Mouse (Mus musculus) cerebellum, postnatal 10 days (tissue): ENCODE data around the gene Cd3g.
"Not testable (repeated sequence)": the region's sequence is repeated elsewhere in the genome, so short reads cannot be mapped to it uniquely, and the experiment has no call there.

Experiments used
- DNase-seq, 2 experiments: peaks; one replicate each; pipeline ENCODE4 v3.0.0; 2021; ENCODE audit warnings: mixed read lengths in 2 of 2

Cd3g gene

GRCm38 (mm10) chr9:44985721-44986161 is 5.5 kb upstream of the Cd3g start:
- no peak for DNase-seq

GRCm38 (mm10) chr9:44983001-44983400 is 2.8 kb upstream of the Cd3g start:
- no peak for DNase-seq

GRCm38 (mm10) chr9:44982531-44982930 is 2.3 kb upstream of the Cd3g start:
- DNase-seq = no peak

GRCm38 (mm10) chr9:44982081-44982480 is 1.9 kb upstream of the Cd3g start:
- no peak for DNase-seq

GRCm38 (mm10) chr9:44981676-44982075 is 1.4 kb upstream of the Cd3g start, which contains the start of gene Cd3d:
Cd3d (plus strand) TSS chr9:44981786.
- no peak for DNase-seq

GRCm38 (mm10) chr9:44981104-44981503 is 873 bp upstream of the Cd3g start:
- DNase-seq = no peak

GRCm38 (mm10) chr9:44979806-44980205 is 425 bp downstream of the Cd3g start:
- DNase-seq = no peak

GRCm38 (mm10) chr9:44977813-44978212 is 2.4 kb downstream of the Cd3g start:
- no peak for DNase-seq

GRCm38 (mm10) chr9:44969450-44969849 is 10.8 kb downstream of the Cd3g start:
- peak in 1 of 2 experiments; percentile 17 for DNase-seq

- not testable (repeated sequence) for DNase-seq
Measured at GRCm38 (mm10) chr9:44967763-44968162, 12.5 kb downstream of the Cd3g start.

- DNase-seq = peak; percentile 84 to 88
Measured at GRCm38 (mm10) chr9:44966815-44967242, 13.4 kb downstream of the Cd3g start.

GRCm38 (mm10) chr9:44965833-44966466 is 14.3 kb downstream of the Cd3g start:
- no peak for DNase-seq

GRCm38 (mm10) chr9:44965126-44965832 is 15.0 kb downstream of the Cd3g start, which contains the start of gene Ube4a:
Ube4a (minus strand) TSS chr9:44965600.
- peak; percentile 100 for DNase-seq

- DNase-seq = no peak
Measured at GRCm38 (mm10) chr9:44954432-44954831, 25.8 kb downstream of the Cd3g start.

GRCm38 (mm10) chr9:44947836-44948235 is 32.4 kb downstream of the Cd3g start:
- no peak for DNase-seq

GRCm38 (mm10) chr9:44946185-44946695 is 34.0 kb downstream of the Cd3g start:
- DNase-seq = no peak

- DNase-seq = peak; percentile 54 to 69
Measured at GRCm38 (mm10) chr9:44942421-44942820, 37.8 kb downstream of the Cd3g start.

GRCm38 (mm10) chr9:44941756-44942155 is 38.5 kb downstream of the Cd3g start:
- no peak for DNase-seq

GRCm38 (mm10) chr9:44921543-44921942 is 58.7 kb downstream of the Cd3g start:
- no peak for DNase-seq

- no peak for DNase-seq
Measured at GRCm38 (mm10) chr9:44921123-44921468, 59.1 kb downstream of the Cd3g start.

- peak; percentile 91 for DNase-seq
Measured at GRCm38 (mm10) chr9:44920374-44921122, 59.7 kb downstream of the Cd3g start, which contains the start of gene Atp5l. Atp5l (minus strand) TSS chr9:44920742.

- DNase-seq = no peak
Measured at GRCm38 (mm10) chr9:44919606-44920005, 60.6 kb downstream of the Cd3g start.
